Mouse (Mus musculus) yolk sac, embryonic 10.5 days (tissue): Measurements from ENCODE around the gene Tgfbr2.

Experiments used
- DNase-seq: peaks from one replicate; pipeline ENCODE4 v3.0.0-alpha.2; 2017; ENCODE audit warnings: low spot score

Gene Tgfbr2

GRCm38 (mm10) chr9:116111149-116111970, 63.8 kb downstream of the Tgfbr2 start:
- DNase-seq, result no peak

- DNase-seq, result no peak
Measured at GRCm38 (mm10) chr9:116108729-116109128, 66.4 kb downstream of the Tgfbr2 start.

- DNase-seq, result no peak
Measured at GRCm38 (mm10) chr9:116104770-116105169, 70.4 kb downstream of the Tgfbr2 start.

GRCm38 (mm10) chr9:116101842-116102241, 73.3 kb downstream of the Tgfbr2 start:
- no peak for DNase-seq

- no peak for DNase-seq
Measured at GRCm38 (mm10) chr9:116100015-116100414, 75.1 kb downstream of the Tgfbr2 start.

DNA sequence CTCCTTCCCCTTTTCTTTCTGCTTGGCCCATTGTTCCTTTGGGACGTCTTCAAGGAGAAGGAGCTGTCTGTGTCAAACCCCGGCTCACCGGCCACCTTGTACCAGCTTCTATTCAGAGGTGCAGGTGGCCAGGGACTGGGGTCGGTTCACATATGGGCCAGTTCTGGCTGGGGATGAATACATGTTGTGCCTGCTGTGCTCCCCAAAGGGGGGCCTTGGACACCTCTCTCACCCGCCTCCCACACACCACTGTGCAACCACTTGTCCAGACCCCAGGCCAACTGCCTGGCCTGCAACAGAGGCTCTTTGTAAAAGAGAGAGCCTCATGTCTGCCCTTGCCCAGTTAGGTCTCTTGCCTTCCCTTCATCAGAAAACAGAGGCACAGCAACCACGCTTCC, 75.6 kb downstream of the Tgfbr2 start:
- DNase-seq, result no peak

- DNase-seq, result no peak
Measured at GRCm38 (mm10) chr9:116098724-116099595, 76.2 kb downstream of the Tgfbr2 start.

- DNase-seq, result peak; percentile 41
Measured at GRCm38 (mm10) chr9:116091921-116092320, 83.2 kb downstream of the Tgfbr2 start.

GRCm38 (mm10) chr9:116091101-116091841, 83.9 kb downstream of the Tgfbr2 start:
- DNase-seq, result no peak

GRCm38 (mm10) chr9:116090296-116090695, 84.9 kb downstream of the Tgfbr2 start:
- DNase-seq, result no peak

DNA sequence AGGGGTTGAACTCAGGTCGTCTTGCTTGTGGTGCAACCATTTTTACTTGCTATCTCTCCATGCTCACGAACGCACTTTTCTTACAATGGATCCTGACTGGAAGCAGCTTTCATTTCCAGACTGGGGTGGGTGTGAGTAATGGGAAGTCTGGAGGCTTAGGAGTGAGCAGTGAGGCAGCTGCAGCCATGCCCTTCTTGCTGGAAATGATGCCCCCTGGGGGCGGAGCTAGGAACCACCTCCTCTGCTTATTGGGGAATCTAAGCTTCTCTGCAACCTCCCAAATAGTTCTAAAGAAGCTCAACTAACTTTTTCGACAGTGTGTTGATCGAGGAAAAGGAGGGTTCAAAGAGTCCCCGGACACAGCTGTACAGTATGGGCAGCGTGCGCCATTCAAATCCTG, 86.2 kb downstream of the Tgfbr2 start:
- DNase-seq, result no peak

- peak; percentile 46 for DNase-seq
Measured at GRCm38 (mm10) chr9:116087880-116088279, 87.3 kb downstream of the Tgfbr2 start.

GRCm38 (mm10) chr9:116087263-116087662, 87.9 kb downstream of the Tgfbr2 start:
- DNase-seq, result no peak

GRCm38 (mm10) chr9:116085999-116086398, 89.2 kb downstream of the Tgfbr2 start:
- no peak for DNase-seq

- DNase-seq, result no peak
Measured at GRCm38 (mm10) chr9:116084324-116084931, 90.7 kb downstream of the Tgfbr2 start.

DNA sequence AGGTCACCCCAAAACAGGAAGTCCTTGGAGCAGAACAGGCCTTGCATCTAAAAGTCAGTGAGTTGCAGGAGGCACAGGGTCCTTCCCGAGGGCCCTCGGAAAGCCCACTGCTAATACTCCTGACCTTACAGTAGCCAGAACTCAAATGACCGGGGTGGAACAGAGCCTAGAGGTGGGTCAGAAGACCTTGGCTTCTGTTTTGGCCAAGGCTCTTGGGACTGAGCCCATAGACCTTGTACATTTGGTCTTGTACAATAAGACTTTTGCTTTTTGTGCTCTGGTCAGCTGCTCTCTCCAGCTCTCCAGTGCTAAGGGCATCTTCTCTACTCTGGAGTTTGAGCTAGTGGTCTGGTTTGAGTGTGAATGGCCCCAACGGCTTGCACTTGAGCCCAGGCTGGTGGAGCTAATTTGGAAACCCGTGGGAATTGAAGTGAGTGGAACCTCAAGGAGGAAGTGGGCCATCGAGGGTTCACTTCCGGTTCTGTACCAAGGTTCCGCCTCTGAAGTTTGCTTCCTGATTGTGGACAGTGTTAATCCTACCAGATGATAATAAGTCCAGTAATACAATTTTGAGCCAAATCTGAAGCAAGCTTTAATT, 91.3 kb downstream of the Tgfbr2 start:
- no peak for DNase-seq

GRCm38 (mm10) chr9:116083300-116083699, 91.9 kb downstream of the Tgfbr2 start:
- DNase-seq, result no peak

- DNase-seq, result no peak
Measured at GRCm38 (mm10) chr9:116081781-116082180, 93.4 kb downstream of the Tgfbr2 start.

- no peak for DNase-seq
Measured at GRCm38 (mm10) chr9:116077419-116077818, 97.7 kb downstream of the Tgfbr2 start.

DNA sequence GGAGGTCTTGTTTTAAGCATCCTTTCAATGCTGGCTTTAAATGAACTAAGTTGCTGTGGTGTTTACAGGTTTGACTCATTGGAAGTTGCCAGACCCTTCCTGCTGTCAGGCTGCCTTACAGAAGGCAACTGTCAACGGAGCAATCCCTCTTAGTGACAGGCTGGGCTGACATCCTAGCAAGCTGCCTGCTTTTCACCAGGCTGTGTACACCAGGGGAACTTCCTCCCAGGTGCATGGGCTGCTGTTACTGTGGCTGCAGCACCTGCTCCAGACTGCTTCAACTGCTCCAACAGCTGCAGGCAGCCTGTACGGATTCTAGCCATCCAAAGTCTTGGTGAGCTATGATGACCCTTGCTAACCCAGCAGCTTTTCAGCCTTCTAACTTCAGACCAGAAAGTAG, 98.2 kb downstream of the Tgfbr2 start:
- no peak for DNase-seq

- no peak for DNase-seq
Measured at GRCm38 (mm10) chr9:116076163-116076562, 99.0 kb downstream of the Tgfbr2 start.
